Mouse (Mus musculus) urinary bladder, adult 18-20 months (tissue): ENCODE results near the gene Twistnb.

Source experiments
- DNase-seq, 2 experiments: peaks; one replicate each; pipeline ENCODE4 v3.0.0; 2022; ENCODE audit warnings: low spot score in 2 of 2, mixed read lengths in 2 of 2

The Twistnb gene

DNA sequence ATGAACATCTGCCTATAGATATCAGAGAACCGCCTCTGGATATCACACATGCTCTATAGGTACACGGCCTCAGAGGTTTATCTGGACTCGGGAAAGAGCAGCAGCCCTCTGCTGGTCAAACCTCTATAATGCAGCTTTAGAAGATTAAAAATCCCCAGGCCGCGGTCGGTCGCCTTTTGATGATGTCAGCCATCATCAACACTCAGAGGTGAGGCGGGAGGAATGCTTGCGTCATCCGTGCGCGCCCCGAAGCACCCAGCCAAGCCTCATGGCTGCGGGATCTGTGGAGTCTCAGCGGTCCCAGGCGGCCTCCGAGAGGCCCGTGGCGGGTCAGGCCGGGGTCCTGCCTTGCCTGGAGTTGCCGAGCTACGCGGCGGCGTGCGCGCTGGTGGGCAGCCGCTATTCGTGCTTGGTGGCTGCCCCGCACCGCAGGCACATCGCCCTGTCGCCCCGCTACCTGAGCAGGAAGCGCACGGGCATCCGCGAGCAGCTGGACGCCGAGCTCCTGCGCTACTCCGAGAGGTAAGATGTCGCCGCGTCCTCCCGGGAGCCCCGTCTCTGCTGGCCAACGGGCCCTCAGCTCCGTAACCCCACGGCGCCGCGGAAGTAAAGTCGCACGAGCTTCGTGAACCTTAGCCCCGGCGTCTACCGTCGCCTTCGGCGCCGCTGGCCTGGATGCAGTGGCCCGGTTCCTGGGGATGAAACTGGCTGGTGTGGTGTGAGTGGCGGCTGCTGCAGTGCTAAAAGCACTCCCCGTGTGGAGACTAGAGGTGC is at the start of gene Twistnb:
Twistnb (plus strand) TSS at position 249 of the 774 bp plus-strand sequence.
- DNase-seq, result peak; percentile 91 to 97

GRCm38 (mm10) chr12:33388842-33389241 is 40.6 kb upstream of the Twistnb start:
- DNase-seq, result peak; percentile 23 to 36

DNA sequence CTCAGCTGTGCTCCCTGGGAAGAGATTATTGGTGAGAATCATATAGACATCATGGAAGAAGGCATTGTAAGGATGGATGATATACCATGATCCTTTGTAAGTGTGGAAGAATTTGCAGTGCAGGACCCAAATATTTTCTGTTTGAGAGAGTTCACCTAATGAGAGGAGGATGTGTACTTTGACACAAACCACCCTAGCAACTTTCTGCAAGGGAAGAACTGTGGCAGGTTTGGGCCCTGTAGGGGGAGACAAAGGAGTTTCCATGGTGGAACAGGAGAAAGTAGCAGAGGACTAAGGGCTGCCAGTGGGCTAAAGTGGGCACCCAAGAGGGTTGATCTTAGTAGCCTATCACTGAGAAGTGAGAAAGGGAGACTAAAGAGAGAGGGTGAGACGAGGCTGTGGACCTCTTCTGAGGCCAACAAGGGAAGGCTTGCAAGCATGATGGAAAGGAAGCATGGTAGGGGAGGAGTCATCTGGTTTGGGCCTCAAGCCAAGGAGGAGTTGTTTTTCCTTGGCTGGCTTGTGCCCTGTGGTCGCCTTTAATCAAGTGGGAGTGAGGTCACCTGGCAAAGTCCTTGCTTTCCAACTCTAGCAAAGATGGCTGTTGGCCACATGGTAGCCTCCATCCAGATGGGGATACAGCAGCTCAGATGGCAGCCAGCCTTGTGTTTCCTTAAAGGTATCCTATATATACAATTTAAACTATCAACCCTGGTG is 38.4 kb upstream of the Twistnb start:
- no peak for DNase-seq

- DNase-seq, result no peak
Measured at GRCm38 (mm10) chr12:33394804-33395623, 34.4 kb upstream of the Twistnb start, which contains the start of gene Efcab10. Gene Efcab10 (plus strand): TSS chr12:33394854.

DNA sequence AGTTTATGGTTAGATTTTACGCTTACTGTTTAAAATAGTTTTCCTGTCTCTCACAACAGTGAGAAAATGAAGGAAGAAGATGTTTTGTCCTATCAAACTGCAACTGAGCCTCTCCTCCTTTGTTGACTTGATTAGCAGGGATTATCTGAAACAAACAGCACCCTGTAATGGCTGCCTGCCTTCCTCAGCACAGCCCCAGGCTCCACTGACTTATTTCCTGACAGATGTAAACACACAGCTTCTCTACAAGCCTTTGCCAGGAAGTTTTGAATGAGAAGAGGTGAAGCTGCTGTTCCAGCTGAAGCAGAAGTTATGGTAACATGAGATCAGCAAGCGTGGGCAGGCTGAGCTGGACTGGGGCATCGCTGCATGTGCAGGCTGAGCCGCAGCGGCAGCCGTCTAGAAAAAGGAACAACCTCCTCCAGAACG is 26.2 kb upstream of the Twistnb start:
- DNase-seq, result no peak

GRCm38 (mm10) chr12:33404996-33405395 is 24.4 kb upstream of the Twistnb start:
- DNase-seq, result no peak

DNA sequence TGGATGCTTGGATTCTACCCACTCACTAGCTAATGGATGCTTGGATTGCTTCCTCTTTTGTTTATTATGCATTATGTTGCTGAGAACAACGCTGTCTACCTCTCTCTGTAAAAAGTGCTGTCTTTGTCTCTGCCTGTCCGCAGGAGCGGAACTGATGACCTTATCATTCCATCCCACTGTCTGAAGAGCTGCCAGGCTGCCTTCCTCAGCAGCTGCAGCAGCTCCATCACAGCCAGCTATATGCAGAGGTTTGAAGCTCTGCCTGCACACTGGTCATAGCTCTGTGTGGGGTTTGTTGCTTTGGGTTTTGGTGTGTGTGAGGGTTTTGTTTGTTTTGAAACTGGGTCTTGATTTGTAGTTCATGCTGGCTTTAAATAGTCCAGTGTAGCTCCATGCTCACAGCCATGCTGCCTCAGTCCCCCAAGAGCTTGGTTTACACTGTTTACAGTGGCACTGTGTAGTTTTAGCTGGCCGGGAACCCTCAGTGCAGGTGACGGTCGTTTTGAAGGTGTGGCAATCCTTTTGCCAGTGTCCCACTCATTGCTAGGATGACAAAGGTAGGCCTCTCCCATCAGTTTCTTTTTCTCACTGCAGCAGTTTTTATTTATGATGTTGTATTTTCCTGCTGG is 23.9 kb upstream of the Twistnb start:
- no peak for DNase-seq

GRCm38 (mm10) chr12:33411580-33412151 is 17.8 kb upstream of the Twistnb start:
- DNase-seq, result no peak

- peak in 1 of 2 experiments; percentile 25 for DNase-seq
Measured at GRCm38 (mm10) chr12:33424329-33424728, 5.1 kb upstream of the Twistnb start.

GRCm38 (mm10) chr12:33427293-33427692 is 2.1 kb upstream of the Twistnb start:
- no peak for DNase-seq

GRCm38 (mm10) chr12:33427726-33428125 is 1.7 kb upstream of the Twistnb start:
- DNase-seq, result no peak

- no peak for DNase-seq
Measured at GRCm38 (mm10) chr12:33433812-33434211, 4.4 kb downstream of the Twistnb start.

DNA sequence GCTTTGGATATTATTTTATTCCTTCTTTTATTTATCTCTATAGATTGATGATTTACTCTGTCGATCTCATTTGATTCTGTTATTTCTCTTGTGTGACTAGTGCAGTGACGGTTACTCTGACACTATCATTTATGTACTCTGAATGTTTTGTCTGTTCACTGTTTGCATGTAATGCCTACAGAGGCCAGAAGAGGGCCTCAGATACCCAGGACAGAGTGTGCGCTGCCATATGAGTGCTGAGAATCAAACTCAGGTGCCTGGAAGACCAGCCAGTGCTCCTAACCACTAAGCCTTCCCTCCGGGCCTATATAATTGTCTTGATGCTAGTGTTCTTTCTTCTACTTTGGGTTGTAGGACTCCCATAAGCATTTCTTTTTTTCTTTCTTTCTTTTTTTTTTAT is 5.3 kb downstream of the Twistnb start:
- no peak for DNase-seq

DNA sequence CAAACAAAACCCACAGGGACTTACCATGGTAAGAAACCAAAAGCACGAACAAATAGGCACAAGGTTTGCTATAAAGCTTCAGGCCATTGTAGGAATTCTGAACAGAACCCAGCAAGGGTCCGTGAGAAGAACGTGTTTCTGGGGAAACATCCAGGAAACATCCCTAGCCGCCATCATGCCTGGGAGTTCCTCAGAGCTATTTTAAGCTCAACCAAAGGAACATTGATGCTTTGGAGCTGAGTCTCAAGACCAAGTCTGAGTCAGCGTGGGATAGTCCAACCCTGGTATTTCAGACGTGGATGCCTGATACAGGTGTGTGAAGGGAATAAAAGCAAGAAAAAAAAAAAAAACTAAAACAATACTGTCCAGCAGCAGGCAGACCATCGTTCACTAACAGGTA is 26.0 kb downstream of the Twistnb start:
- DNase-seq, result no peak

GRCm38 (mm10) chr12:33456242-33456641 is 26.8 kb downstream of the Twistnb start:
- no peak for DNase-seq

DNA sequence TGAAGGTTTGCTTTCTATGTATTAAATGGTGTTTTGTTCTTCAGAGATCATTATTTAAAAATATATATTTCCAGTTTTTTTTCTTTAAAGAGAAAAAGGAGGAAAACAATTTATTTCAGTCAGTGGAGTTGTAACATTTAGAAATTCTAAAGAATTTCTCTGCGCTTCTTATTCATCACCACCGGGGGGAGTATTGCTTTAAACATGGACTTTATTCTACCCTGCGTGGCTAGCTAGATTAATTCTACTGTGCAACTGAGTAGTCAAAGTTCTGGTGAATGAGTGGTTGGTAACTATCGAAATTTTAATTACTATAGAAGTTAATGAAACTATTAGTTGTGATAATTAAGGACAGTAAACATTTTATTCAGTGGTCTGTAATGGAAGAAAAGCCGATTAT is 51.5 kb downstream of the Twistnb start:
- no peak for DNase-seq

- no peak for DNase-seq
Measured at GRCm38 (mm10) chr12:33482931-33483330, 53.5 kb downstream of the Twistnb start.
